Mouse (Mus musculus): ENCODE measurements at regions not wholly inside any gene's neighbourhood (a gene's known extent, or its start where the extent isn't known, plus 50 kb on each side); places are given as distances from the start of the nearest gene placed in this dataset.

- ATAC-seq (ENCODE audit: extremely low read depth, insufficient number of reproducible peaks, low FRiP score, low TSS enrichment): no peak
- no peaks in the 10 kb centered on the region for H3K36me3 ChIP-seq
- H3K4me2 ChIP-seq: no peak overlapping the region
- no peak overlapping the region for H3K27ac ChIP-seq (replicated peaks)
- H3K9me3 ChIP-seq: no peaks in the 10 kb centered on the region
- WGBS: 86% methylated on average over 6 of the region's 6 CpGs
- peaks cover 9% of the 10 kb centered on the region for H3K4me1 ChIP-seq
- H3K9ac ChIP-seq: no peak overlapping the region
- peaks cover 13% of the 10 kb centered on the region for H3K27me3 ChIP-seq (replicated peaks)
- no peak overlapping the region for H3K4me3 ChIP-seq
Measured at GRCm38 (mm10) chr5:75248279-75248678, 96.2 kb downstream of the Pdgfra start.

DNA sequence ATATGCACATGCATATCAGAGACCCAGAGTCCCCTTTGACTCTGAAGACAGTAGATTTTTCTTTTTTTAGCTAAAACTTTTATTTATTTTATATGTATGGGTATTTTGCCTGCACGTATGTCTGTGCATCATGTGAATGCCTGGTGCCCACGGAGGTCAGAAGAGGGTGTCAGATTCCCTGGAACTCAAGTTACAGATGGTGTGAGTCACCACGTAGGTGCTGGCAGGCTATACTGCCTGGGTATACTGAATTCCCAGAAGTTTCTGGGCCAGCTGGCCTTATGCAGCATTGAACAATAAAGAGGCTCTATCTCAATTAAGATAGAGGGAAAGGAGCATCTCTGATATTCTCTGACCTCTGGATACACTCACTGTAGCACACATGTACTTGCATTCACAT, 97.6 kb downstream of the Pdgfra start:
- Histone ChIP-seq H3K4me1 (peaks cover 12% of the 10 kb centered on the region), H3K9ac (no peak overlapping the region), H3K4me2 (no peak overlapping the region), H3K36me3 (no peaks in the 10 kb centered on the region), H3K27ac (replicated peaks) (no peak overlapping the region), H3K4me3 (no peak overlapping the region), H3K9me3 (no peaks in the 10 kb centered on the region), H3K27me3 (replicated peaks) (peaks cover 13% of the 10 kb centered on the region)
- ATAC-seq (ENCODE audit: extremely low read depth, insufficient number of reproducible peaks, low FRiP score, low TSS enrichment): no peak
- 70% methylated on average over 3 of the region's 3 CpGs for WGBS

DNA sequence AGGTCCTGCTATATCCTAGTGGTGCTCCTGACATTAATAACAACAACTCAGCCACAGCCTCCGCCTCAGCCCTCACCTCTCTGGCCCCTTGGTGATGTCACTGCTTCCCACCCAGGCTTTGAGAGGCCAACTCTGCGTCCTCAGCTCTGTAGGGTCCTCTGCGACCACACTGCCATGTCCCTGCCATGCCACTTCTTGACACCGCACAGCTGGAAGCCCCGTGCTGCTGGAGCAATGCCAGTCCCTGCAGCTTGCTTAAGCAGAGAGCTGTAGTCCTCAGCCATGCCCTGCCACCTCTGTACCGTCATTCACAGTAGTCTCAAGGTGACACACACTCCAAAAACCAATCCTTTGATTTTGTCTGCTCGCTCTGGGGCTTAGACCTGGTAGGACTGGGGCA, 101.3 kb downstream of the Pdgfra start:
- H3K9me3 ChIP-seq: no peaks in the 10 kb centered on the region
- H3K4me3 ChIP-seq: no peak overlapping the region
- no peak overlapping the region for H3K9ac ChIP-seq
- no peaks in the 10 kb centered on the region for H3K36me3 ChIP-seq
- H3K27me3 ChIP-seq (replicated peaks): peaks cover 4% of the 10 kb centered on the region
- H3K4me2 ChIP-seq: no peak overlapping the region
- no peak overlapping the region for H3K27ac ChIP-seq (replicated peaks)
- 54% methylated on average over 7 of the region's 7 CpGs for WGBS
- H3K4me1 ChIP-seq: peaks cover 4% of the 10 kb centered on the region; the same call in 1 of the 2 replicates
- ATAC-seq (ENCODE audit: extremely low read depth, insufficient number of reproducible peaks, low FRiP score, low TSS enrichment): no peak

DNA sequence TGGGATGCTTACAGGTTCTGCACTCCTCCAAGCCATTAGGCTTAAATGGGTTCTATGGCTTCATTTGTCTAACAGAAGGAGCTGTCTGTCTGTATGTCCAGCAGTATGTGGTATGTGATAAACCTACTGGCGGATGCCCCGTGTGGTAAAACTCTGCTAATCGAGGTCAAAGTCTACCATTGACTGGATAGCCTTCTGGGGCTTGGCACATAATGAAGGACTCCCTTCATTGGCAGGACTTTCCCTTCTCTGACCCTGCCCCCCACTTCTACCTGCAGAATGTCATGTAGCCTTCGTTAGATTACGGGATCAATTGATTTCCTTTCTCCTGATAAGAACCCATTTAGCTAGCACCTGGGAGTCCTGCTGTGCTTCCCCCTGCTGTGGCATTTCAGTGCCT, 101.7 kb downstream of the Pdgfra start:
- H3K9ac ChIP-seq: no peak overlapping the region
- H3K27me3 ChIP-seq (replicated peaks): no peaks in the 10 kb centered on the region; the same call in 1 of the 2 replicates
- peaks cover 4% of the 10 kb centered on the region; the same call in 1 of the 2 replicates for H3K4me1 ChIP-seq
- 72% methylated on average over 5 of the region's 5 CpGs for WGBS
- H3K4me3 ChIP-seq: no peak overlapping the region
- H3K36me3 ChIP-seq: no peaks in the 10 kb centered on the region
- no peak overlapping the region for H3K27ac ChIP-seq (replicated peaks)
- H3K4me2 ChIP-seq: no peak overlapping the region
- ATAC-seq (ENCODE audit: extremely low read depth, insufficient number of reproducible peaks, low FRiP score, low TSS enrichment): no peak
- H3K9me3 ChIP-seq: no peaks in the 10 kb centered on the region

DNA sequence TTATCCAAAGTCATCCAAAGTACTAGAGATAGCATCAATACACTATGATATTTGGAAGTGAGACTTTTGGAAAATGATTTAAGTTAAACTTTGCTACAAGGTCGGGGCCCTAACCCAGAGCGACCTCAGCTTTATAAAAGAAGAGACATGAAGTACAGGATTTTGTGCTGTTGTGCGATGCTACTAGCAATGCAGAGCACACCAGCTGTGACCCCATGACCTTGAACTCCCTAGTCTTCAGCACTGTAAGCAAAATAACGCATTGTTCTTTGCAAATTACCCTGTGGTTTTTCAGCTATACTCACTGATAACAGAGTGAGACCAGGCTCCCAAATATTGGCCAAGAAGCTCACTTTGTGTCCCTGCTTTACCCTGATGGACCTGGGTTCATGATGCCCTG, 104.1 kb downstream of the Pdgfra start:
- no peak for ATAC-seq (ENCODE audit: extremely low read depth, insufficient number of reproducible peaks, low FRiP score, low TSS enrichment)
- Histone ChIP-seq H3K4me2 (no peak overlapping the region), H3K9me3 (no peaks in the 10 kb centered on the region), H3K4me1 (peaks cover 9% of the 10 kb centered on the region; the same call in 1 of the 2 replicates), H3K27me3 (replicated peaks) (no peaks in the 10 kb centered on the region; the same call in 1 of the 2 replicates), H3K9ac (no peak overlapping the region), H3K4me3 (no peak overlapping the region), H3K27ac (replicated peaks) (no peak overlapping the region), H3K36me3 (no peaks in the 10 kb centered on the region)
- 77% methylated on average over 4 of the region's 4 CpGs for WGBS

DNA sequence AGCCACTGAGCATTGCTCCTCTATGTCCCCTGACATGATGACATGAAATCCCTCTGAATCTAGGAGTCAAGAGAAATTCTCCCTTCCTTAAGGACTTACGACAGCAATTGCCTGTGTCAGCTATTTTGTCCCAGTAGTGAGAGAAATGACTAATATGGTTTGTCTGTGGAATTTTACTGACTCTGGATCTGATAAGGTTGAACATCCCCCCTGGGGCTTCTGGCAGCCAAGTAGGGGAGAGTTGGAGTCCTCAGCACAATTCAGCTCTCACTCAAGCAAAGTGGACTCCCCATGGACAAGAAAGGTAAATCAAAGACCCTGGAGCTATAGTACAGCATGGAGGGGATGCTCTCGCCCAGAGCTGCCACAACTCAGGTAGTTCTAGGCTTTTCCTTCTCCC, 105.0 kb downstream of the Pdgfra start:
- Histone ChIP-seq H3K27ac (replicated peaks) (no peak overlapping the region), H3K27me3 (replicated peaks) (no peaks in the 10 kb centered on the region; the same call in 1 of the 2 replicates), H3K9me3 (no peaks in the 10 kb centered on the region), H3K4me2 (no peak overlapping the region), H3K36me3 (no peaks in the 10 kb centered on the region), H3K4me3 (no peak overlapping the region), H3K9ac (no peak overlapping the region), H3K4me1 (peaks cover 9% of the 10 kb centered on the region; the same call in 1 of the 2 replicates)
- 68% methylated on average over 2 of the region's 2 CpGs for WGBS
- ATAC-seq (ENCODE audit: extremely low read depth, insufficient number of reproducible peaks, low FRiP score, low TSS enrichment): no peak

DNA sequence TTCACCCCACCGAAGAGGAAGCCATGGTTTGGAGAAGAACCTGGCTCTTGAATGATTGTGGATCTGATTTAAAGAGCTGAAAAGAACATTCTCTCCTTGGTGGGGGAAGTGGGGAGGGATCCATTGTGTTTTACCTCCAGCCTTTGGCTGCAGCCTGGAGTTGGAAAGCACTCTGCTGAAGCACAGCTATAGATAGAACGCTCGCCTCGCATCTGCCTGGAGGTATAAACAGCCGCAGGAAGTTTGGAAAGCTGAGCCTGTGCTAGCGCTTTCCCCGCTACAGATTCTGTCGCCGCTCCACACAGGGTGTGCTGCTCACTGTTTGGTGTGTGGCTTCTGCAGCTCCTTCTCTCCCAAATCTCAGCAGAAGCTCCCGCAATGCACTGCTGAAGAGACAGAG, 108.2 kb downstream of the Pdgfra start:
- Histone ChIP-seq H3K4me2 (peak overlapping the region; percentile 13), H3K36me3 (no peaks in the 10 kb centered on the region), H3K27me3 (replicated peaks) (no peaks in the 10 kb centered on the region), H3K9me3 (no peaks in the 10 kb centered on the region), H3K4me3 (no peak overlapping the region), H3K4me1 (peaks cover 5% of the 10 kb centered on the region; the same call in 1 of the 2 replicates), H3K27ac (replicated peaks) (no peak overlapping the region), H3K9ac (no peak overlapping the region)
- 33% methylated on average over 10 of the region's 10 CpGs for WGBS
- no peak for ATAC-seq (ENCODE audit: extremely low read depth, insufficient number of reproducible peaks, low FRiP score, low TSS enrichment)

DNA sequence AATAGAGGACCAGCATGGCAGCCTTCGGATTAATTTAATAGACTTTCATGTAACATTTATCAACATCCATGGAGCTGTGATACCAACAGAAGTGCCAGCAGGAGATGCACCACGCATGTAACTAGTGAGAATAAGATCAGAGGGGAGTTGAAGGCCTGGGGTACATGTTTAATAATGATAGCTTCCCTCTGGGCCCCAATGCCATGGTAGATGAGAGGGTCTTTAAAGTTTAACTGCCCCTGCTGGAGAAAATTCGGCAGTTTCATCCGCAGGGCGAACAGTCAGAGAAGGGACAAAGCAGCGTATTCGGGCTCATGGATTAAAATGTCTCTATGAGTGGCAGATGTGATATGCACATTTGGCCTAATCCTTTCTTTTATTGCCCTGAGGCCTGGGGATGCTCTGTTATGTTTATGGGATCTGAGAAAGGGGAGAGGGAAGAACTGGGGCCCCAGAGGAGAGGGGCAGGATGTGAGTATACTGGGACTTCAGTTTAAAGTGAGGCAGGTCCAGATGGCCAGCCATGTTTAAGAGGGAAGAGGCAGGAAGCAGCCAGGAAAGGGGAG, 114.1 kb downstream of the Pdgfra start:
- H3K9me3 ChIP-seq: no peaks in the 10 kb centered on the region
- H3K9ac ChIP-seq: no peak overlapping the region
- no peak overlapping the region for H3K27ac ChIP-seq (replicated peaks)
- H3K4me2 ChIP-seq: no peak overlapping the region
- ATAC-seq (ENCODE audit: extremely low read depth, insufficient number of reproducible peaks, low FRiP score, low TSS enrichment): no peak
- H3K27me3 ChIP-seq (replicated peaks): no peaks in the 10 kb centered on the region
- H3K36me3 ChIP-seq: no peaks in the 10 kb centered on the region
- 79% methylated on average over 7 of the region's 7 CpGs for WGBS
- no peak overlapping the region for H3K4me3 ChIP-seq
- 0 out of 2 replicates have a peak, but pooled peaks cover 4% of the 10 kb centered on the region for H3K4me1 ChIP-seq

DNA sequence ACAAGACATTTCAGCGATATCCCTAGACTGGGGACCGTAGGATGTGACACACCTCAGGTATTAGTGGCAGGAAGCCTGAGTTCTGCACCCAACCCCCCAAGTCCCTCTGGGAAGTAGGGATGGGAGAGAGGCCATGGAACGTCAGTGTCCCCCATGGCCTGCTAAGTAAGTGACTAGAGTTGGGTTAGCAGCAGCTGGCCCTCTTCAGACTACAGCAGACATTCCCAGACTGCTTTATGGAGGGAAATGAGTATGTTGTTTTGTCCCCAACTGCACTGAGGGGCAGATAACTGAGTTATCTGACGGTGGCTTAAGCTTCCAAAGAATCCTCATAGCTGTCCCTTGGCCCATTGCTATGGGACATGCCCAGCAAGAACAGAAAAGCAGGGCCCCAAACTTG, 114.8 kb downstream of the Pdgfra start:
- no peak for ATAC-seq (ENCODE audit: extremely low read depth, insufficient number of reproducible peaks, low FRiP score, low TSS enrichment)

GRCm38 (mm10) chr5:75267766-75268165, 115.7 kb downstream of the Pdgfra start:
- no peaks in the 10 kb centered on the region for H3K27me3 ChIP-seq (replicated peaks)
- 50% methylated on average over 3 of the region's 3 CpGs for WGBS
- no peak overlapping the region for H3K27ac ChIP-seq (replicated peaks)
- H3K36me3 ChIP-seq: no peaks in the 10 kb centered on the region
- H3K4me2 ChIP-seq: no peak overlapping the region
- no peak overlapping the region for H3K9ac ChIP-seq
- H3K9me3 ChIP-seq: no peaks in the 10 kb centered on the region
- ATAC-seq (ENCODE audit: extremely low read depth, insufficient number of reproducible peaks, low FRiP score, low TSS enrichment): no peak
- H3K4me3 ChIP-seq: no peak overlapping the region
- H3K4me1 ChIP-seq: 0 out of 2 replicates have a peak, but pooled peaks cover 4% of the 10 kb centered on the region

More for the DNA sequence above, 114.8 kb downstream of the Pdgfra start:
- Histone ChIP-seq H3K4me3 (no peak overlapping the region), H3K27me3 (replicated peaks) (no peaks in the 10 kb centered on the region), H3K9ac (no peak overlapping the region), H3K27ac (replicated peaks) (no peak overlapping the region), H3K4me2 (no peak overlapping the region), H3K36me3 (no peaks in the 10 kb centered on the region), H3K4me1 (0 out of 2 replicates have a peak, but pooled peaks cover 4% of the 10 kb centered on the region), H3K9me3 (no peaks in the 10 kb centered on the region)
- WGBS: 64% methylated on average over 4 of the region's 4 CpGs

DNA sequence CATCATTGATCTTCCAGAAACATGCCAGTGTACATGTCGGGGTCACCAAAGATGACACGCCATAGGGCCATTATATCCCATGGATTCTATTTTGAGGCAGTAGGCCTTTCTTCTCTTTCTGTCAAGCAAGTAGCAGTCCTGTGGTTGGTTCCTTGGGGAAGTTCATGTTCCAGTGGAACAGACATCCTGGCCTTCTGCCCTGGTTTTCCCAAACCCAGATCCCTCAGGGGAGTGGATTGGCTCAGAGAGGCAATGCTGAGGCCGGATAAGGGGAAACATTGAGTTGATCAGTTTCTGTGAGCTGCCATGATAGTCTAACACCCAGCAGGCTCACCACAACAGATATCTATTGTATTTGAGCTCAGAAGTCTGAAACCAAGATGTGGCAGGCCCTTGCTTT, 125.9 kb downstream of the Pdgfra start:
- no peaks in the 10 kb centered on the region for H3K9me3 ChIP-seq
- no peak overlapping the region for H3K4me3 ChIP-seq
- H3K27me3 ChIP-seq (replicated peaks): no peaks in the 10 kb centered on the region
- no peak overlapping the region for H3K9ac ChIP-seq
- no peak for ATAC-seq (ENCODE audit: extremely low read depth, insufficient number of reproducible peaks, low FRiP score, low TSS enrichment)
- 84% methylated on average over 3 of the region's 3 CpGs for WGBS
- no peak overlapping the region for H3K4me2 ChIP-seq
- no peaks in the 10 kb centered on the region for H3K36me3 ChIP-seq
- H3K27ac ChIP-seq (replicated peaks): no peak overlapping the region
- H3K4me1 ChIP-seq: no peaks in the 10 kb centered on the region

DNA sequence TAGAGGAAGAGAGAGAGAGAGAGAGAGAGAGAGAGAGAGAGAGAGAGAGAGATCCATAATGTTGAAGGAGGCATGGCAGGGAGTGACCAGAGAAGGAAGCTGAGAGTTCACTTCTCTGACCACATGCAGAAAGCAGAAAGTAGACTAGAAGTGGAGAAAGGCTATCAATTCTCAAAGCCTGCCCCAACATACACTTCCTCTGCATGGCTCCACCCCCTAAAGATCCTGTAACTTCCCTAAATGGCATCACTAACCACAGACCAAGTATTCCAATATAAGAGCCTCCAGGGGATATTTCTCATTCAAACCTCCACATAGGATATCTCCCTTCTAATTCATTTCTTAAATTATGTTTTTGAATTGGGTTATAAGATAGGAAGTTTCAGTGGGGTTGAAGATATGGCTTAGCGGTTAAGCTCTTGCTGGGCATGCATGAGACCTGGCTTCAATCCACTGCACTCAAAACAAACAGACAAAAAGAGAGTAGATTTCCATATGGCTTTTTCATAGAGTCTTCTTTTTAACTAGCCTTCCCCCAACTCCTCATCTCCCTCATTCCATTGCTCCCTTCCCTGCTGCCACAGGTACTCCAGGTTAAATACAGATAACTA, 127.6 kb downstream of the Pdgfra start:
- Histone ChIP-seq H3K27me3 (replicated peaks) (no peaks in the 10 kb centered on the region; the same call in 1 of the 2 replicates), H3K4me3 (no peak overlapping the region), H3K9ac (no peak overlapping the region), H3K4me2 (no peak overlapping the region), H3K36me3 (no peaks in the 10 kb centered on the region), H3K9me3 (no peaks in the 10 kb centered on the region), H3K4me1 (no peaks in the 10 kb centered on the region), H3K27ac (replicated peaks) (no peak overlapping the region)
- WGBS: 77% methylated on average over 1 of the region's 1 CpGs
- ATAC-seq (ENCODE audit: extremely low read depth, insufficient number of reproducible peaks, low FRiP score, low TSS enrichment): no peak

Measured in heart, embryonic 13.5 days (tissue).